Mouse (Mus musculus) T-cell, adult 2 months (primary cell): ENCODE measurements around the gene Mtmr14.
A peak's percentile ranks its signal among the peaks of the same experiment; 100 is the strongest.

Experiments used
- DNase-seq: peaks from one replicate; pipeline ENCODE4 v3.0.0; 2022; ENCODE audit warnings: low spot score

The Mtmr14 gene

GRCm38 (mm10) chr6:113281676-113282075 is 44.0 kb downstream of the Mtmr14 start:
- DNase-seq: no peak

DNA sequence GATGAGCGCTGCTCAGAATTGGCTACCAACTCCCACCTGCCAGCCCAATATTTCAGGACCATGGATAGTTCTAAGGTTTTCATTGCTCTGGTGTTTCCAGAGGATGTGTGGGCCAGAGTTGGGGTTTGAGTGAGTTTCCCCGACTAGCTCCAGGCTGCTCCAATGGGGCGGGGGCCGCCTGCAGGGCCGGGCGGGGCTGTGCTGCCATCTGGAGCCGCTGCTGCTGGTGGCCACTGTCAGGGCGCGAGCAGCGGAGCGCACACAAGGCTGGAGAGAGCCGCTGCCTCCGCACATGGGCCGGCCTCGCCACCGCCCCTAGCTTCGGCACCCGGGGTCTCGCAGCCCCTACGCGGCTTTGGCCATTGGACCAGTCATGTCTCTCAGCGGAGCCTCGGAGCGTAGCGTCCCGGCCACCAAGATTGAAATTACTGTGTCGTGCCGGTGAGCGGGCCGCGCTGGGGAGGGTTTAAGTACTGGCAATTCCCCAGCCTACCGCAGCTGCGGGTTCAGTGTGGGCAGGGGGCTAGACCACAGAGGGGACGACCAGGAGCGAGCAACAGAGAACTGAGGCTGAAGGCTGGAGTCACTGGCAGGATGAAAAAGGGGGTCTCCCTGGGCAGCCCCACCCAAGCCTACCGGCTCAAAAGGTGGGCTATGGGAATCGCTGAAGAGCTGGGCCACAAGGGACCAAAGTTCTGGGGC is 44.6 kb downstream of the Mtmr14 start, which contains the start of gene Cpne9:
TSS of gene Cpne9 (plus strand) at position 207 of the 702 bp plus-strand sequence.
- no peak for DNase-seq

DNA sequence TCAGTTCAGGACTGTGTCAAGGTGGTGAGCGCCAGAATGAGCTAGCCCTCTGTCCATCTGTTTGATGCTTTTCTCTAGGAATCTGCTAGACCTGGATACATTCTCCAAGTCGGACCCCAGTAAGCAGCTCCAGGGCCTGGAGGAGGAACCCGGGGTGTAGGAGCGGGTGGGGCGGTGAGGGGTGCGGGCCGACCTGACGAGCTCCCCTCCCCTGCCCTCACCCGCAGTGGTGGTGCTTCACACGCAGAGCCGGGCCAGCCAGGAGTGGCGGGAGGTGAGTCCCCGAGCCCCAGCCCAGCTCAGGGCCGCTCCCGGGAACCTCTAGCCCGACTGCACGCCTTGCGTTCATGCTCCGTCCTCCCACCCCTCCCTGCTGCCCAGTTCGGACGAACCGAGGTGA is 45.3 kb downstream of the Mtmr14 start:
- DNase-seq: no peak

GRCm38 (mm10) chr6:113283500-113283899 is 45.9 kb downstream of the Mtmr14 start:
- no peak for DNase-seq

DNA sequence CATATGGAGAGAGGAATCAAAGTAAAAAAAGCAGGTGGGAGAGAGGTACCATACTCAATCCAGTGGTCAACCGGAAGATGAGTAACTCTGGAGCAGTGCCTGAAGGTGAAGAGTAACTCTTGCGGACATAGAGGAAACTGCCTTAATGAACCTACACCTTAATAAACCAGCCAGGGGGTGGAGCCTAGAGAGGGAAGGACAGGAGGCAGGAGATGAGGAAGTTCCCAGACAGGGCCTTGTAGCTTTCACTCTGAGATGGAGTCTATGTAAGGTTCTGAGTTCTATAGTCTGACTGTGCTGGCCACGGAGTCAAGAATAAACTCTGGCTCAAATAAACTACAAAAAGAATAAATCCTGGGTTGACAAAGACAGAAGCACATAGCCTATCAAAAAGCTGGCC is 47.3 kb downstream of the Mtmr14 start:
- no peak for DNase-seq

DNA sequence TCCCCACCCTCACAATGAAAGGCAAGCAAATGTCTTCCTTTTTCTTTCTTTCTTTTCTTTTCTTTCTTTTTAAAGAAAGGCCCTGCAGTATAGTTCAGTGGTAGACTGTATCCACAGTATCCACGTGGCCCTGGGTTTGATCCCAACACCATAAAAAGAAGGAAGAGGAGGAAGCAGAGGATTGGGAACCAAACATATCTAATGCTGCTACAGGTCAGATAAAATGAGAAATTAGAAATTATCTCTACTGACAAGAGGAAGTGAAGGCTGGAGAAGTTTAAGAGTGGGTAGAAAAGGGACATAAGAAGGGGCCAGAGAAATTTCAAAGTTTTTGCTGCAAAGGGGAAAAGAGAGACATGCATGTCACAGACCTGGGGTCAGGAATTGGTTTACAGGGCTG is 48.7 kb downstream of the Mtmr14 start:
- no peak for DNase-seq

DNA sequence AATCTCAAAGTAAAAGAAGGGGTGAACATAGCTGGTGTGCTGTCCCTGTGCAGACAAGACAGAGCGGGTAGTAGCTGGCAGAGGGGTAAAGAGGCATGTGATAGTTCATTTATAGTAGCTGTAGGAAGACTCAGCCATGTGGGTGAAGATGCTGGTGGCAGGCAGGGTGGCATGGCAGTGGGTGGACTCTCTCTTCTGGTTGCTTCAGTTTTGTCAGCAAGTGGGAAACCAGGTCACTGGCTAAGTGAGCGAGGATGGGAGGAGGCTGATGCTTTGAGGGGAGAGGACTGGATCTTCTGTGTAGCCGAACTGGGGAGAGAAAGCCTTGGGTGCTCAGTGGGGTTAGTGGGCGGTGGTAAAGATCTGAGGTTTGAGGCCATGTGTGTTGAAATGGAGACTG is 49.6 kb downstream of the Mtmr14 start:
- no peak for DNase-seq

DNA sequence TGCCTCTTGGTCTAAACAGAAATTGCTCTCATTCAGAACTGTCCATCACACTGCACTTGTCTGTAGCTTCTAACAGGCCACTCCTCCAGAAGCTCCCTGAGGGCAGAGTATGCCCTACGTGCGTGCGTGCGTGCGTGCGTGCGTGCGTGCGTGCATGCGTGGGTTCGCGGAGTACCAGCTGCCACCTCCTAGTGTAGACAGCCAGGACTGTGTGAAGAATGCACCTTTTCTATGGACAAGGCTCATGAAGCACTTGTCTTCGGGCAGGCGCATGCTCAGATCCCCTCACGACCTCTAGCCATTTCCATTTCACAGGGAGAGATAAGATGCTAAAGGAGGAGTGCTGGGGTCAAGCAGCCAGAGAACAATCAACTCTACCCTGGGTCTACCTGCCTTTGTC is 51.7 kb downstream of the Mtmr14 start:
- no peak for DNase-seq

- DNase-seq: no peak
Observed at GRCm38 (mm10) chr6:113290346-113290745, 52.7 kb downstream of the Mtmr14 start.

DNA sequence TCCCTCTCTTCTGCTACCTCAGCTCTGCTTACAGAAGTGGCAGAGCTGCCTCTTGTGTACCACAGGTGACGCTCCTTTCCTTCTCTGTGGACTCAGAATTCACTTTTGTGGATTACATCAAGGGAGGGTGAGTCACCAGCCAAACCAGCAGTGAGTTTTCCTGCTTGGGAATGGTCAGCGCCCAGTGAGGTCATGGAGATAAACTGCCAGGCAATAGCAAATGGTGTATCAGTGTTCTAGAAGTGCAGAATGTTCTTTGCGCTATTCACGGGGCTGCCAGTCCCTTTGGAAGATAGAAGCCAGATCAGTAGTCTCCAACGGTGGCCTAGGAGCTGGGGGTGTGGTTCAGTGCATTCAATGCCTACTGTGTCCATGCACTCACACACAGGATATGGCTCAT is 55.3 kb downstream of the Mtmr14 start:
- no peak for DNase-seq

GRCm38 (mm10) chr6:113296046-113296445 is 58.4 kb downstream of the Mtmr14 start:
- DNase-seq: no peak

GRCm38 (mm10) chr6:113296639-113297038 is 59.0 kb downstream of the Mtmr14 start:
- DNase-seq: no peak

GRCm38 (mm10) chr6:113301350-113301749 is 63.7 kb downstream of the Mtmr14 start:
- DNase-seq: no peak

DNA sequence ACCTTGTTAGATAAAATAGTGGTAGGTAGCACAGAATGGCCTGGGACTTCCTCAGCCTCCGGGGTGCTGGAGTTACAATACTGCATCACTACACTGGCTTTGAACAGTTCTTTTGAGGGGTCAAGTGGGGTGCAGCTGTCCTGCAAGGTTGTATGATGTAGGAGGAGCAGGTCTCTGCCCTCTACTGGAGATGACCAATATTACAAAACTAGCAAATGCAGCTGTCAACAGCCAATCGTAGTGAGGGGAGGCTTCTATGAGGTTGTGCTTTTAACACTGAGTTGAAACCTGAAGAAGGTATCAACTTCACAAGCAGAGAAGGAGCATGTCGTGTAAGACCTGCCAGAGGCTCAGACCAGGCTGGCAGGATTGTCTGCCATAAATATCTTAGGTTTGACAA is 64.6 kb downstream of the Mtmr14 start:
- peak; percentile 32 for DNase-seq

DNA sequence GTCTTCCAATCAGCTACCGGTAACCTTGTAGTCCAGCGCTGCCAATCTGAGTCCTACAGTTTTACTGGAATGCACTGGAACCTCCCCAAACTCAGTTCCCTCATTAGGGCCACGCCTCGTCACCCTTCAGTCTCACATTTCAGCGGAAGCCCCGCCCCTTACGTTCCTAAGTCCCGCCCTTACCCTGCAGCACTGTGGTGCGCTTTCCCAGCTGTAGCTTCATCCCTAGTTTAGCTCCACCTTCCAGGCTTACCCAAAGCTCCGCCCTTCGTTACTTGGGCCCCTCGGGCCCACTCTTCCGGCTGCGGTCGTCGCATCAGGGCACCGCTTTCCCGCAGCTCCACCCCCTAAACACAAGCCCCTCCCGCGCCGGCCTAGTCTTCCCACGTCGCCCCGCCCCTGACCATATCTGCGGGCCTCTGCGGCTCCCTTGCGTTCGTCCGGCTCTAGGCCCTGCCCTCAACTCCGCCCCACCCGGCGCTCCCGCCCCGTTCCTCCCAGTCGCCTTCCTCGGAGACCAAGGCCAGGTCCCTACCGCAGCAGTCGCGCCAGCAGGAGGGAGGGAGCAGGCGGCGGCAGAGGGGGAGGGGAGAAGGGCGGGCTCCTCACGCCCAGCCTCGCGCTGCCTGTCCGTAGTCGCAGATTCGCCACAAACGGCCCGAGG is 68.8 kb downstream of the Mtmr14 start:
- DNase-seq: peak; percentile 100

DNA sequence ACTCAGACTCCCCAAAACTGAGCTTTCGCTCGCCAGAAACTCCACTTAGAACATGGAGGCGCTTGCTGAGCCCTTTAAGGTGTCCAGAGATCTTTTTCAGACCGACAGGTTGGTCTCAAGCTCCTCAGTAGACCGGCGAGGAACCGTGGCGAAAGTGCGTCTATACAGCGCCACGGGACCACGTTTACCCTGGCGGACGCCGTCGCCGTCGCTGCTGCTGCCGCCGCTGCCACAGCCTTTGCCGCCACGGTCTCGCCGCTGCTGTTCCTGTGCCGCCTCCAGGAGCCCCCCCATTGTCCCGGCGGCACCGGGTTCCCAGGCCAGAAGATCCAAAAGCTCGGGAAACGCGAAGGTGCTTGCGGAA is 69.3 kb downstream of the Mtmr14 start, which contains the start of gene Brpf1:
TSS of gene Brpf1 (plus strand) at position 152 of the 364 bp plus-strand sequence.
- no peak for DNase-seq

DNA sequence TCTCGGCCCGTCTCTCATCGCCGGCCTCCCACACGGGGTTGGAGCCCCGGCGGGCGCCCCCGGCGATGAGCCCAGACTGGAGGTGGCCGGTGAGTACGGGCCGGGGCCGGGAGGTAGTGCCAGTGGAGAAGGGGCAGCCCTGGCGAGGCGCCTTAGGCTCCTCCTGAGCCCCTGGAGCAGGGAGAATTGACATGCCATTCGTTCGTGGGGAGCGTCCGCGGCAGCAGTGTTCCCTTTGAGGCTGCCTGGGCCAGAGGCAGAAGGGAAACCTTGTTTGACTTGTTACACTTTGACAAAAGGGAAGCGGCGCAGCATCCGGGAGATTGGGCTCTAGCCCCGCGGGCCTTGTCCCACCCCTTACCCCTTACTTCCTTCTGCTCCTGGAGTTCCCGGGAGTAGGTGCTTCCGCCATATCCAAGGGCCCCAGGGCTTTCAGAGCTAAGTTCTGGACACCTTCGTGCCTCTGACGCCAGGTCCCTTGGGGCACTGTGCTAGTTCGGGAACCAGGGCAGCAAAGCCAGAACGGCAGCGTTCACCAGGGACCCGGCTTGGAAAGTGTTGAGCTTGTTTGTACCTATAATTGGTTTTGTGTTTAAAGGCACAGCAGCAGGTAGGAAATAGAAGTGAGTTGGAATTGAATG is 70.0 kb downstream of the Mtmr14 start:
- peak; percentile 41 for DNase-seq

- DNase-seq: peak; percentile 36
Observed at GRCm38 (mm10) chr6:113308141-113308540, 70.5 kb downstream of the Mtmr14 start.

DNA sequence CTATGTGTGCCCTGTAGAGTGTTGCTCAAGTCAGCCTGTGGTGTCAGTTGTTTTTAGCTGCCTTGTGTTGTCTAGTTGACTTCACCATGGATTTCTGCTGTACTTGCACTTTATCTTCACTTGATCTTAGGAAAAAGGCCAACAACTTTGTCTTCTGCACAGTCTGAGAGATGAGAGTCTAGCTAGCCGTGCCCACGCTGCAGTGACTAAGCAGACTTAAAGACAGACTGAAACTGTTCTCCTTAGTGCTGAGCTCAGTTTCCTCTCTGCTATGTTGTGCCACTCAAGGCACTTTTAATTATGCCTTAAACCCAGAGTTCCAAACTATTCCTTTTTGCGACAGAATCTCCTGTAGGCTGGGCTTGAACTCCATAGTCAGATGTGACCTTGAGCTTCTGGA is 78.3 kb downstream of the Mtmr14 start:
- DNase-seq: no peak

DNA sequence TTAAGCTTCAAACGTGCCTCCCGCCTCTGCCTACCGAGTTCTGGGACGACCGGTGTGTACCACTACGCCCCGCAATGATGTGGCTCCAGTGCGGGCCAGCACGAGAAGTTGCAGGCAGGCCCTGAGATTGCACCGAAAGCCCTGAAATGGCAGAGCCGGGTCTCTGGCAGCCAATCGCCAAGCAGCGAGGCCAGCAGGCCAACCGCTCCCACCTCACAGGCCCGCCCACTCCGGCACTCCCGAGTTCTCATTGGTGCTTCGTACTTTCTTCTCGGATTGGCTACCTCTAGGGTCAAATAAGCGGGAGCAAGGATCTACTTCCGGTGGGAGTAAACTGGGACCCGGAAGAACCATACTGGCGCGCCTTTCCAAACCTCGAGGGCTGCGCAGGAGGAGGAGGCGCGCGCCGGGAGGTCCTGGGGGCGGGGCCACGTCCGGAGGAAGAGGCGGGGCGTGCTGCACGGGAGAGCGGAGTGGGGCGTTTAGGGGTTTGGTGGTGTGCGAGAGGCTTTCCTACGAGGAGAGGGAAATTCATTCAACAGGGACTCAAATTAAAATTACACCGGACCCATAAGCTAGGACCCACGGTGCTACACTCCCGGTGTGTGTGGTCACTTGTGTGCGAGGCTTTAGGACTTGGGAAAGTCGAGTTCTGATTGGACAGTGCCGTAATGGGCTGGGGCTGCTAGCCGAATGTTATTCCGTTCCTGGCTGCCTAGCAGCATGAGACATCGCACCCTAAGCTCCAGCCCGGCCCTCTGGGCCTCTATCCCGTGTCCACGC is 89.1 kb downstream of the Mtmr14 start, which contains the start of gene Ogg1:
TSS of gene Ogg1 (plus strand) at position 440 of the 783 bp plus-strand sequence.
- peak; percentile 99 for DNase-seq

- DNase-seq: no peak
Observed at GRCm38 (mm10) chr6:113329396-113329795, 91.8 kb downstream of the Mtmr14 start.

GRCm38 (mm10) chr6:113330547-113330946 is 92.9 kb downstream of the Mtmr14 start:
- peak; percentile 53 for DNase-seq
